Mouse (Mus musculus) bone marrow, adult 2 months (tissue): ENCODE measurements around the gene Gm7102.

Experiments used
- CTCF ChIP-seq: fragments of 200-500 bp; IDR thresholded peaks from 2 replicates; pipeline ENCODE4 v1.5.1; 2011; ENCODE audit warnings: low read length, control low read depth; ENCODE audit not compliant: control insufficient read depth, insufficient read depth
- POLR2A ChIP-seq: fragments of 200-500 bp; IDR thresholded peaks from 2 replicates; pipeline ENCODE4 v1.6.1; 2011; ENCODE audit warnings: low read depth, mild to moderate bottlenecking, control low read depth, low read length, borderline replicate concordance; ENCODE audit not compliant: control insufficient read depth

DNA sequence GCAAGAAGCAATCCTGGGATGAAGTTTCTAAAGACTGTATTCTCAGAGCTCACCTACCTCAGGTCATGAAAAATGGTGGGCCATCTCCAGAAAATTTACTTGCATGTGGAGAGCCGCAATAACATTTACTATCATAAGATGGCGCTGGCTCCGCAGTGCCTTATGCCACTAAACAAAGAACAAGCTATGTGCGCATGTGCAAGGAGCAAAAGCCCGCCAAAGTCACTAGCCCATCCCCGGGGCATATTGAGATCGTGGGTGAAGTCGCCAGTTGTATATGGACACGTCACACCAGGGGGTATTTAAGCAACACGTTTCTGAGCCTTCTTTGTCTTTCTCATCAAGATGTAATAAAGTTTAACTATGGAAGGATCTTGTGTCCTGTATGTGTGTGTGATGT is 45.0 kb downstream of the Gm7102 start:
- TF ChIP-seq CTCF, result no peak
- TF ChIP-seq POLR2A, result no peak
